Mouse (Mus musculus) kidney, embryonic 14.5 days (tissue): ENCODE measurements around the gene Rela. TPM values are rescaled to one million over a fixed set of nuclear protein-coding genes. Genes with fewer than 3 reads are reported as not detected.

Experiments used
- ATAC-seq: fragments of 200-750 bp; cut with Nextera tagmentation; 2 replicates; pipeline ENCODE4 v1.8.0; 2017; ENCODE audit warnings: moderate number of reproducible peaks, mild to moderate bottlenecking, moderate TSS enrichment, moderate library complexity; ENCODE audit not compliant: low FRiP score, low TSS enrichment
- H3K27ac ChIP-seq: fragments of 300-500 bp; sonication (generic); 2 replicates; pipeline ENCODE4 v1.5.1; 2014; ENCODE audit warnings: low read depth, mild to moderate bottlenecking, low read length, moderate library complexity, mixed read lengths
- H3K27me3 ChIP-seq: fragments of 300-500 bp; sonication (generic); 2 replicates; pipeline ENCODE4 v1.6.1; 2014; ENCODE audit warnings: mild to moderate bottlenecking, low read length; ENCODE audit not compliant: control insufficient read depth, insufficient read depth
- H3K36me3 ChIP-seq: fragments of 300-500 bp; sonication (generic); 2 replicates; pipeline ENCODE4 v1.6.1; 2014; ENCODE audit warnings: low read length, mixed read lengths; ENCODE audit not compliant: control insufficient read depth, insufficient read depth
- H3K4me1 ChIP-seq: fragments of 300-500 bp; sonication (generic); 2 replicates; pipeline ENCODE4 v1.6.1; 2014; ENCODE audit warnings: low read length, mixed read lengths; ENCODE audit not compliant: control insufficient read depth, insufficient read depth
- H3K4me2 ChIP-seq: fragments of 300-500 bp; sonication (generic); replicated peaks from 2 replicates; pipeline ENCODE4 v1.6.1; 2014; ENCODE audit warnings: low read depth, mild to moderate bottlenecking, low read length
- H3K4me3 ChIP-seq: fragments of 300-500 bp; sonication (generic); 2 replicates; pipeline ENCODE4 v1.5.1; 2014; ENCODE audit warnings: mild to moderate bottlenecking, low read length
- H3K9ac ChIP-seq: fragments of 300-500 bp; sonication (generic); 2 replicates; pipeline ENCODE4 v1.6.1; 2014; ENCODE audit warnings: low read depth, mild to moderate bottlenecking, low read length, moderate library complexity
- H3K9me3 ChIP-seq: fragments of 300-500 bp; sonication (generic); 2 replicates; pipeline ENCODE4 v1.6.1; 2016; ENCODE audit warnings: low read length; ENCODE audit not compliant: control insufficient read depth
- WGBS: fragments of 180-500 bp; shearing (Covaris S2); extraction: QIAGEN DNeasy Blood & Tissue Kit; methylation state at CpG from one replicate; pipeline ENCODE4 v1.1.7; 2014; 5-methylcytosine and 5-hydroxymethylcytosine counted together
- polyA plus RNA-seq: library from polyadenylated mRNA; unstranded; fragments of >200 nt; fragmentation: Nextera tagmentation; extraction: Ambion mirVana; gene quantifications from 2 replicates; pipeline ENCODE4 v1.2.1, GENCODE M21; 2014

Gene Rela
- polyA plus RNA-seq, 1 experiment from 2014 or later: 49.8 TPM

DNA sequence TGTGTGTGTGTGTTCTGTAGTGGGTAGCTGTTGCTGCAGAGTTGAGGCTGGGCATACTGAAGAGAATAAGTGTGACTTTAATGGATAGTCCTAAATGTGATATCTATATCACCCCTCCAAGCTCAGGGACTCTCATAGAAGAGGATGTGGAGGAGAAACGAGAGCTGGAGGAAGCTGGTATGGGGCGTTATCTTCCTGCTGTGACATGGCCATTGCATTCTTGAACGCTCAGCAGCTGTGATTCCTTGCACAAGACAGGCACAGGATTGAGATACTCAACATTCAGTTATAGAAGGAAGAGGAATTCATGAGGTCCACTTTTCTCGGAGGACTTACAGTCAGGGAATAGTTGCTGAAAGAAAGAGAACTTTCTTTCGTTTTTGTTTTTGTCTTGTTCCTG lies 15.4 kb upstream of the Rela start:
- H3K27ac ChIP-seq: no peak overlapping the region
- H3K36me3 ChIP-seq: no peaks in the 10 kb centered on the region
- H3K9me3 ChIP-seq: no peaks in the 10 kb centered on the region
- H3K9ac ChIP-seq: no peak overlapping the region
- no peak overlapping the region for H3K4me3 ChIP-seq
- H3K4me2 ChIP-seq: no peak overlapping the region
- no peaks in the 10 kb centered on the region for H3K4me1 ChIP-seq
- 79% methylated on average over 5 of the region's 5 CpGs for WGBS
- no peak for ATAC-seq
- no peaks in the 10 kb centered on the region for H3K27me3 ChIP-seq

DNA sequence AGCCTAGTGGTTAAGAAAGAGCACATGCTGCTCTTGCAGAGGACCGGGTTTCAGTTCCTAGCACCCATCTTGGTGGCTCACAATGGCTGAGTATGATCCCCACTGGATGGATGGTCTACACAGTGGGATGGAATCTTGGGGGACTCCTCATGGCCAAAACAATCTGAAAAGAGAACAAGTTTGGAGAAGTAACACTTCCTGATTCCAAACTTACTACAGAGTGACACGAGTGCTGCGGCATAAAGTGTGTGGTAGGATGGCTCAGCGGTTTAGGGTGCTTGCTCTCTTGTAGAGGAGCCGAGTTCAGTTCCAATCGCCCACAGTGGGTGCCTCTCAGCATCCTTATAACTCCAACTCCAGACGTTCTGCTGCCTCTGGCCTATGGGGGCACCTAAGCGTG lies 12.0 kb upstream of the Rela start:
- no peaks in the 10 kb centered on the region for H3K27me3 ChIP-seq
- H3K4me3 ChIP-seq: no peak overlapping the region
- no peaks in the 10 kb centered on the region for H3K36me3 ChIP-seq
- no peaks in the 10 kb centered on the region for H3K9me3 ChIP-seq
- no peak overlapping the region for H3K4me2 ChIP-seq
- no peak overlapping the region for H3K9ac ChIP-seq
- H3K27ac ChIP-seq: no peak overlapping the region
- H3K4me1 ChIP-seq: no peaks in the 10 kb centered on the region
- no peak for ATAC-seq
- 86% methylated on average over 8 of the region's 8 CpGs for WGBS

DNA sequence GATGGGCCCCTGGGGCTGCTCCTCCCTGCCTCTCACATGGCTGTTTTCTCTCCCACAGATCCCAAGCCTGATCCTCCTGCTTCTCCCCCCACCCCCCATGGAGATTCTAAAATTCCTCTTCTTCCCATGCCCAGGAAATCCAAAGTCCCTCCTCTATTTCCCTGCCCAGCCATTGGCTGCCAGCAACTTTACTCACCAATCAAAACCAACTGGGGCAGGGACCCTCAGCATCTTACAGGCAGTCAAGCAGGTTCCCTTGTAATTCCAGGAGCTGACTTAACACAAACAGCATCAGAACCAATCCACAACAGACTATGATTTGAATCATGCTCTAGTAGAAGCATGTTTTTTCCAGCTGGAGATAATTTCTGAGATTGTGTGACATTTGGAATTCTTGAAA lies 7.4 kb upstream of the Rela start:
- H3K4me1 ChIP-seq: no peaks in the 10 kb centered on the region
- no peak overlapping the region for H3K9ac ChIP-seq
- no peaks in the 10 kb centered on the region for H3K27me3 ChIP-seq
- no peak overlapping the region for H3K4me3 ChIP-seq
- no peak for ATAC-seq
- no peak overlapping the region for H3K27ac ChIP-seq
- H3K4me2 ChIP-seq: no peak overlapping the region
- no peaks in the 10 kb centered on the region for H3K36me3 ChIP-seq
- no peaks in the 10 kb centered on the region for H3K9me3 ChIP-seq

DNA sequence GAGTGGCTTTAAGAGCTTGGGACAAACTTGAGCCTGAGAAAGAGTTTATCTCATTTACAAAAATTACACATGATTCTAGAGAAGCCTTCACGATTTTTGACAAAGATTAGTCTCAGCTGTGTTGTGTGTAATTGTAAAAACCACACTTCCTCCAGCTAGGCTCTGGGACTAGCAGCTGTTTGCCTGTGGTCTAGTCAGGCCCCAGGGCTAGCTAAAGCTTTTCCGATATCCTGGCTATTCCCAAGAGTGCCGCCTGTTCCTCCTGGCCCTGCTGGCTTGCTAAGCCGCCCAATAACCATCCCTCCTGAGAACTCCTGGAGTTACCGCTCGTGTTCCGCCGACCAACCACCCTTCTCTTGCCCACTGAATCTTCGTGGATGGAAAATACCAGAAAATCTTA lies 5.2 kb upstream of the Rela start:
- 78% methylated on average over 9 of the region's 9 CpGs for WGBS
- H3K4me2 ChIP-seq: no peak overlapping the region
- peaks cover 6% of the 10 kb centered on the region; the same call in 1 of the 2 replicates for H3K4me1 ChIP-seq
- ATAC-seq: no peak
- H3K27me3 ChIP-seq: no peaks in the 10 kb centered on the region
- H3K4me3 ChIP-seq: no peak overlapping the region
- no peak overlapping the region for H3K27ac ChIP-seq
- no peaks in the 10 kb centered on the region for H3K9me3 ChIP-seq
- H3K36me3 ChIP-seq: no peaks in the 10 kb centered on the region
- no peak overlapping the region for H3K9ac ChIP-seq

DNA sequence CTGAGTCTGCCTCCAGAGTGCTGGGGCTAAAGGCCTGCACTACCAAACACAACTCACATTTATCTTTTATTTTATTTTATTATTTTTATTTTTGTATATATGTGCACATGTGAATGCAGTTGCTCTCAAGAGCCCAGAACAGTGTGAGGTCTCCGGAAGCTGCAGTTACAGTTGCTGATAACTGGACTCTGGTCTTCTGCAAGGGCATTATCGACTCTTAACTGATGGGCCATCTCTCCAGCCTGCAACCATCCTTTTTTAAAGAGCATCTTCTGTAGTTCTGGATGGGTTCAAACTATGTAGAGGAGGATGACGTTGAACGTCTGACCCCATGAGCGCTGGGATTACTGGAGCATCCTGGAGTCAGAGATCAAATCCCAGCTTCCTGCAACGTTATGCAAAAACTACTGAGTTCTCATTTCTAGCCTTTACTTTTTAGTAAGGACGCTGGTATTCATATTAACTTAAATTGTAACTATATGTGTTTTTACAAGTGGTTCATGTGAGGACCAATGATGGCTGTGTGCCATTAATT lies 1.2 kb upstream of the Rela start:
- Histone ChIP-seq H3K4me2 (peak overlapping the region; percentile 87; the same call in 1 of the 2 replicates), H3K9me3 (no peaks in the 10 kb centered on the region), H3K27ac (no peak overlapping the region), H3K27me3 (no peaks in the 10 kb centered on the region), H3K36me3 (peaks cover 21% of the 10 kb centered on the region), H3K9ac (no peak overlapping the region), H3K4me1 (peaks cover 12% of the 10 kb centered on the region), H3K4me3 (no peak overlapping the region)
- 78% methylated on average over 7 of the region's 7 CpGs for WGBS
- no peak for ATAC-seq

DNA sequence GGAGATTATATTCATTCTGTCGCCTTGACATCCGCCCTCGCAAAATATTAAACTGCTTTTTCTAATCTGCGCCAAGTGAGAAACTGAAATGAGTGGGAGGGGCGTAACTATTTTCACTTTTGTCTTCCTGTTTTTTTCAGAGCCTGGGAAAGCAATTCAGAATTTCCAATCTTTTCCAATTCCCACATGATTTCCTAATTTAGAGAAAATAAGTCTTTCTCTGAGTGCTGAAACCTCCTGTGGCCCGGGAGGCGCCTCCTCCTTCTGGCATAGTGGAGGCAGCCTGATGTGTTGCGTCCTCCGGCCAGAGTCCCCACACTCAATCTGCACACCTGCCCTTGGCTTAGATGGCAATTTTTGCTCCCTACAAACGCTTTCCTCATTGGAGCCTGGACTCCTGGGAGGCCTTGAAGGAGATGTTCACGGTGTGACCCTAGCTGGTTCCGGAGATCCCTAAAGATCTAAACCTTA lies 677 bp upstream of the Rela start:
- 38% methylated on average over 12 of the region's 12 CpGs for WGBS
- Histone ChIP-seq H3K4me2 (peak overlapping the region; percentile 87), H3K9me3 (no peaks in the 10 kb centered on the region), H3K4me1 (peaks cover 12% of the 10 kb centered on the region), H3K27me3 (no peaks in the 10 kb centered on the region), H3K27ac (peak overlapping the region; percentile 86), H3K36me3 (peaks cover 26% of the 10 kb centered on the region), H3K9ac (peak overlapping the region; percentile 76), H3K4me3 (peak overlapping the region; percentile 70)
- ATAC-seq: no peak

DNA sequence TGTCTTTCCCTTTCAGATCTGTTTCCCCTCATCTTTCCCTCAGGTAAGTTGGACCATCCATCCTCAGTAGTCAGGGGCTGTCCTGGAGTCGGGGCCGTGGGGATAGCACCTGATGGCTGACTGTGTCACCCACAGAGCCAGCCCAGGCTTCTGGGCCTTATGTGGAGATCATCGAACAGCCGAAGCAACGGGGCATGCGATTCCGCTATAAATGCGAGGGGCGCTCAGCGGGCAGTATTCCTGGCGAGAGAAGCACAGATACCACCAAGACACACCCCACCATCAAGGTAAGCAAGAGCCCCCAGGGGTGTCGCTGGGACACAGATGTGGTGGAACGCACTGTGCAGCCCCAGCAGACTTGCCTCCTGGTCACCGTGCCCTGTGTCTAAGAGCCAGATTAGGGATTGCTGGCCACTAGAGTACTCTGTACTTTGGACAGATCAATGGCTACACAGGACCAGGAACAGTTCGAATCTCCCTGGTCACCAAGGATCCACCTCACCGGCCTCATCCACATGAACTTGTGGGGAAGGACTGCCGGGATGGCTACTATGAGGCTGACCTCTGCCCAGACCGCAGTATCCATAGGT lies 1.2 kb downstream of the Rela start:
- H3K36me3 ChIP-seq: peaks cover 45% of the 10 kb centered on the region
- WGBS: 95% methylated on average over 18 of the region's 18 CpGs
- peak overlapping the region; percentile 87 for H3K4me2 ChIP-seq
- H3K27me3 ChIP-seq: no peaks in the 10 kb centered on the region
- H3K4me1 ChIP-seq: peaks cover 12% of the 10 kb centered on the region
- H3K4me3 ChIP-seq: peak overlapping the region; percentile 70
- H3K9me3 ChIP-seq: no peaks in the 10 kb centered on the region
- peak overlapping the region; percentile 76 for H3K9ac ChIP-seq
- no peak for ATAC-seq
- H3K27ac ChIP-seq: no peak overlapping the region

DNA sequence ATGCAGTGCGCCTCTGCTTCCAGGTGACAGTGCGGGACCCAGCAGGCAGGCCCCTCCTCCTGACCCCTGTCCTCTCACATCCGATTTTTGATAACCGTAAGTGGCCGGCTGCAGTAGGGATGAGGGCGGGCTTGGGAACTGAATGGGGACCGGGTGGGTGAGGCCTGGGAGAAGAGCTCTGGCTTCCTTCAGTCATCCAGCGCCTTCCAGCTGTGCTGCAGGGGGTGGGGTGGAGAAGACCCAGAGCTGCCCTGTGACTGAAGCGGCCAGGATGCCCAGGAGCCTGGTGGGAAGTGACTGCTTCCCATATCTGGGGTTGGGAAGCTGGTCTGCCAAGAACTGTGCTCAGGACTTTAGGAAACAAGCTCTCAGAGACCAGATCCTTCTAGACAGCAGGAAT lies 3.1 kb downstream of the Rela start:
- Histone ChIP-seq H3K36me3 (peaks cover 61% of the 10 kb centered on the region), H3K27ac (no peak overlapping the region)
- no peak for ATAC-seq

DNA sequence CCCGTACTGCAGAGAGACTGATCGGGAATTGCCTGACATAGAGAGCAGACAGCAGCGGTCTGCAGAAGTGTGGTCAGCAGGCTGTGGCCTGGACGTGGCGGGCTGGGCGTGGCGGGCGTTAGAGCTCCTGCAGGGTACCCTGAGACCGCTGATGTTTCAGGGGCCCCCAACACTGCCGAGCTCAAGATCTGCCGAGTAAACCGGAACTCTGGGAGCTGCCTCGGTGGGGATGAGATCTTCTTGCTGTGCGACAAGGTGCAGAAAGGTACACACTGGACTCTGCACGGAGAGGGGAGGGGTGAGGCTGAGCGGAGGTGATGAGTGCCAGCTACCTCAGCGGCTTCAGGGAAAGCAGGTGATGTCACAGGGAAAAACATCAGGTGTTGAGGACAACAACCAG lies 3.7 kb downstream of the Rela start:
- Histone ChIP-seq H3K36me3 (peaks cover 68% of the 10 kb centered on the region), H3K9ac (no peak overlapping the region), H3K27me3 (no peaks in the 10 kb centered on the region), H3K27ac (no peak overlapping the region), H3K4me2 (no peak overlapping the region), H3K9me3 (no peaks in the 10 kb centered on the region), H3K4me1 (peaks cover 12% of the 10 kb centered on the region), H3K4me3 (no peak overlapping the region)
- WGBS: 89% methylated on average over 17 of the region's 17 CpGs
- no peak for ATAC-seq

More for the DNA sequence above, 3.1 kb downstream of the Rela start:
- 56% methylated on average over 9 of the region's 9 CpGs for WGBS
- no peak overlapping the region for H3K4me2 ChIP-seq
- no peaks in the 10 kb centered on the region for H3K9me3 ChIP-seq
- no peak overlapping the region for H3K9ac ChIP-seq
- H3K27me3 ChIP-seq: no peaks in the 10 kb centered on the region
- H3K4me3 ChIP-seq: no peak overlapping the region
- peaks cover 12% of the 10 kb centered on the region for H3K4me1 ChIP-seq
